Mouse (Mus musculus): ENCODE measurements around the gene 1700018F24Rik.
"Not testable (repeated sequence)": the region's sequence is repeated elsewhere in the genome, so short reads cannot be mapped to it uniquely, and the experiment has no call there.

Gene 1700018F24Rik

DNA sequence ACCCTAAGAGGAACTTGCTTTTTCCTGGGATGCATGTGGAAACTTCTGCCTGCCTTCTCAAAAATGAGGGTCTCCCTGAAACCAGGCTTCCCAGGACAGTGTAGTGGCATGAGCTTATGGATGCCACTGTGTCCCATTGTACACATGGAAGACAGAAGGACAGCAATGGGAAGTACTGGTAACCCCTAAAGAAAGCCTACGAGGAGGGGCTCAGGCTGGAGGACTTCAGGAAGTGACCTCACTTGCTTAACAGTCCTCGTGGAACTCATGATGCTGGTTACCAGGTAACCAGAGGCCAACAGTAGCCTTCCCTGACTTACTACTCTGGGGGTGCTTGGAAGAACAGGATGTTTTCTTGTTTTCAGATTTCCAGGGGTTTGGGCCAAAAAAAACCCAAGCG lies at the start of gene 1700018F24Rik:
Gene 1700018F24Rik, plus strand, starts transcription at position 301 of the 400 bp plus-strand sequence.
- DNase-seq (ENCODE audit: low read depth): not testable (repeated sequence)

DNA sequence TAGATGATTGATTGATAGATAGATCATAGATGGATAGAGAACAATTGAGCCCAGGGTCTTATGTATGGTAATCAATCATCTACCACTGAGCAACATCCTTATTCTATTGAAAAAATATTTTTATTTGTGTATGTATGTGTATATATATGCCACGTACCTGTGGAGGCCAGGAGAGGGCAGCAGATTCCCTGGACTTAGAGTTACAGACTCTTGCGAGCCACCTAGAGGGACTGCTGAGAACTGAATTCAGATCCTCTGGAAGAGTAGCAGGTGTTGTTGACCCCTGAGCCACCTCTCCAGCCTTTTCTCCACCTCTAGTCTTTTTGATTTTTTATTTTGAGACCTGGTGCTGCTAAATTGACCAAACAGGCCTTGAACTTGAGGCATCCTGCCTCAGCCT lies 44.3 kb upstream of the 1700018F24Rik start:
- DNase-seq (ENCODE audit: low read depth): peak; percentile 43

DNA sequence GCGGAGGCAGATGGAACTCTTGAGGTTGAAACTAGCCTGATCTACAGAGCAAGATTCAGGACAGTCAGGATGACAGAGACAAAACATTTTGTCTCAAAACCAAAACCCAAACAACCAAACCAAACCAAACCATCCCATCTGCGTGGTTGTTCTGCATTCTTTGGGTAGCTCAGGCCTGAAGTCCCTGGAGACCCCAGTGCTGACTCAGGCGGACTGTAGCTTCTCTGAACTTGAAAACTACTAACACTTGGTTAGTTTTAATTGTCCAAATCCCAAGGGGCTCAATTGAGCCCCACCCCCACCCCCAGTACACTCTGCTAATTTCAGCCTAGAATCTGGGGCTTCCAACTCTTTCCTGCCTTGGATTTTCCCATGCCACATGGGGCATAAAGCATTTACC lies 39.4 kb upstream of the 1700018F24Rik start:
- DNase-seq (ENCODE audit: low read depth): no peak

DNA sequence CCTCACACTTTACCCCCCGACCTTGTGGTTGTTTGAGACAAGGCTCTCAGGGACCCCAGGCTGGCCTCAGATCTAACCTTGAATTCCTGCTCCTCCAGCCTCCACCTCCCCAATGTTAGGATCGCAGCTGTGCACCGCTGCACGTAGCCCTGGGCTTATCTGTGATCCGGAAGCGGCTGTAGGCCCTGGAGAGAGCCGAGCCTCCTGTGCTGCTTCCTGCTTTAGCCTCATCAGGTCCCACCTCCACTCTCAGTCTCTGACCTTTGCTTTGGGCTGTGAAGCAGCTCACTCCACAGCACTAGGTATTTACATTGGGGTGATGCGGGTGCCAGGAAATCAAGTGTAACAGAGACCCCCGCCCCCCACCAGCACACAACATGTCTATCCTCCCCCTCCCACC lies 38.3 kb upstream of the 1700018F24Rik start:
- DNase-seq (ENCODE audit: low read depth): no peak

DNA sequence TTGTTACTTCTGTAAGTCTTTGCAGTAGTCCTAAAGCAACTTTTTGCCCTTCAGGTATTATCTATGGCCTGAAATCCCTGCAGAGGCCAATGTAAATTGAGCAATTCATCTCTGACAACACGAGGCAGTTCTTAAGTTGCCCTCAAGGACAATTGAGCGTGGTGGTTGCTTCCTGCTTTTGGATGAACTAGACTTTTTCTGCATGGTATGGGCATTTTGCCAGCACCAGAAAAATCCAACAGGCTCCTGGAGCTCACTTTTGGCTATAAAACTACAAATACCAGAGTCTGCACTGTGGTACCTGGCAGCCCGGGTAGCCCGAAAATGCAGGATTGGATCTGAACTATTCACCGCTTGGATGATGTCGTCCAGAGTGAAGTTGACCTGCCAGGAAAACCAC lies 37.2 kb upstream of the 1700018F24Rik start:
- DNase-seq (ENCODE audit: low read depth): no peak

DNA sequence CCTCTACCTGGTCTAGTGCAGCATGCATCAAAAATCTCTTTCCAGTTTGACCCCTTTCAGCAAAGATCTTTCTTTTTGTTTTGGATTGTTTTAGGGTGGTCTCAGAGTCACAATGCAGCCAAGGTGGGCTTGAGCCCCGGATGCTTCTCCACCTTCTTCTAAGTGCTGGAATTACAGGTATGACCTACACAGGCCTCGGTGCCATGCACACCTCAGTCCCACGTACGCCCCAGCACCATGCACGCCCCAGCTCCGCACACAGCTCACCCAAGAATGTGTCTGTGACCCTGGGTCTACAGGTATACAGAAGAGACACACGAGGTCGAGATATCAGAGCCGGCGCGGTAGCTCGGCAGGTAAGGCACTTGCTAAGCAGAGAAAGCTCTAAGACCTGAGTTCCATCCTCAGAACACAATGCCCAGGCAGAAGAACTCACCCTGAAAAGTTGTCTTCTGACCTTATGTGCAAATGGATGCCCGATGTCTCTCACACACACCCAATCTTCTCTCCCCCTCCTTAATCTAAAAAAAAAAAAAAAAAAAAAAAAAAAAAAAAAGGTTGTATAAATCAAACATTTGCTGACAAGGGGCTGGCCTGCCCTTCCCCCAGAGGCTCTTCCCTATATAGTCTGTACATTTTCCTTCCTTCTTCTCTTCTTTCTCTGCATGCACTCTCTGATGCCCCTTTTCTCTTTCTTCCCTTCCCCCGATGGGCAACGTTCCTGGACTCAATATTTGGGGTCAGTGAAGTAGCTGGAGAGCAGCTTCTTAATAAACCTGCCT lies 33.7 kb upstream of the 1700018F24Rik start:
- no peak for DNase-seq (ENCODE audit: low read depth)

DNA sequence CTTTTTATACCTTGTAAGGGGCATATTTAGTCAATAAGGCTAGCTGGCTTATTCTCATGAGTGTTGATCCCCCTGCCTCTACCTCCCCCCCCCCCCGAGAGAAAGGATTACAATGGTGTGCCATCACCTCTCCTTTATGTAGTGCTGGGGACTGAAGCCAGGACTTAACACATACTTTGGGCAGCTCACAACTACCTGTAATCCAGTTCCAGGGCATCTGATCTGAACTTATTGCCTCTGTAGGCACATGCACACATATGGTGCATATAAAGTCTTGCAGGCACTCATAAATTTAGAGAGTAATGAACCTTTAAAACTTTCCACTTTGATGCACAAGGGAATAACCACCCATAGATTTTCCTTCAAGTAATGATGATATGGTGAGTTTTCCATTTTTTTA lies 28.5 kb upstream of the 1700018F24Rik start:
- DNase-seq (ENCODE audit: low read depth): no peak

DNA sequence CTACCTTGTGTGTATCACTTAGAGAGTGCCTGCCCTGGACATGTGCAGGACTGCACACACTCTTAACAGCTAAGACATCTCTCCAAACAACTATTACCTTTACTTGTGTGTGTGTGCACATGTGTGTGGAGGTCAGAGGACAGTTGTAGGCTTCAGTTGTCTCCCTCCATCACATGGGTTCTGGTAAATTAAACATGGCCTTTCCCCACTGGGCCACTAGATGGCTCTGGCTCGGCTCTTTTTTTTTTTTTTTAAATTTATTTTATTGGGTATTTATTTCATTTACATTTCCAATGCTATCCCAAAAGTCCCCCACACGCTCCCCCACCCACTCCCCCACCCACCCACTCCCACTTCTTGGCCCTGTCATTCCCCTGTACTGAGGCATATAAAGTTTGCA lies 26.0 kb upstream of the 1700018F24Rik start:
- DNase-seq (ENCODE audit: low read depth): not testable (repeated sequence)

DNA sequence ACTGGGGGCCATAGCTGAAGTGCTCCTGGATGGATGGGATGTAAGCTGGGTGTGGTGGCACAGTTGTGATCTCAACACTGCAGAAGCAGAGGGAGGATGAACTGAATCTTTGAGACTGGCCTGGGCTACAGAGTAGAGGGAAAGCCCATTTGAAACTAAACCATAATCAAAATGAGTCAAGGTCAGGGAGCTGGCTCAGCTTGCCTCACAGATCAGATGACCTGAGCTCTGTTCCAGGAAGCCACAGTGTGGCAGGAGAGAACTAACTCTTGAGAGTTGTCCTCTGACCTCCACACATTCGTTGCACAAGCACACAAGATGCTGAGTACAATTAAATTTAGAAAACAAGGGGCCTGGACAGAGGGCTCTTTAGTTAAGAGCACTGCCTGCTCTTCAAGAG lies 22.5 kb upstream of the 1700018F24Rik start:
- not testable (repeated sequence) for DNase-seq (ENCODE audit: low read depth)

DNA sequence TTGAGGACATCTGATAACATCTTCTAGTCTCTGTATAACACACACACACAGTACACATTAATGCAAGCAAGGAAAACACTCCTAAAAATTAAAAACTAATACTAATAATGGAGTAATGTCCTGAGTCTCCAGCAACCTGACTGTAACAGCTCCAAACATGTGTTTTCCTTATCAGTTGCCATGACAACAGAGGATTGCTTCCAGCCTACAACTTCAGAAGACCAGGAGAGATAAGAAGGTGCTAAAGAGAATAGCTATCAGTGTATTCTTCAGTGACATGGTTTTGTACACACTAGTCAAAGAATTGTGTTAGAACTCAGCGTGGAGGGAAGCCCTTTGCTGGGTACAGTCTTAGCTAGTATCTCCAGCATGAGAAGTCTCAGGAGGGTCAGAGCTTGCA lies 22.1 kb upstream of the 1700018F24Rik start:
- peak; percentile 19 for DNase-seq (ENCODE audit: low read depth)

DNA sequence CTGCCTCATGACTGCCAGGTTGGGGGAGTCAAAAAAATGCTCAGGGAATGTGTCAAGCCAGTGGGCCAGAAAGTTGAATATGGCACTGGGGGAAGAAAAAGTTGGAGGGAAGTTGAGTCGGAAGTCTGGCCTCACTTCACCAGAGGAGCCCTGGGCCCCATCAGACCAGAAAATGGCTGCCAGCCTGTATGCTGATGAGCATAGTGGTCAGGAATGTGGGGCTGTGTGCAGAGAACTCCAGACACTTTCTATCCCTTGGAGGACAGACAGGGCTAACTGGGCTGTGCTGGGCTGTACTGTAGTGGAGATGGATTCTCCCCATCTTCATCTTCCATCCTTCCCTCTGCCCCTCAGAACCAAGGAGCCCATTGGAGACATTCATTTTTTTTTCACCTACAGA lies 12.3 kb upstream of the 1700018F24Rik start:
- not testable (repeated sequence) for DNase-seq (ENCODE audit: low read depth)

DNA sequence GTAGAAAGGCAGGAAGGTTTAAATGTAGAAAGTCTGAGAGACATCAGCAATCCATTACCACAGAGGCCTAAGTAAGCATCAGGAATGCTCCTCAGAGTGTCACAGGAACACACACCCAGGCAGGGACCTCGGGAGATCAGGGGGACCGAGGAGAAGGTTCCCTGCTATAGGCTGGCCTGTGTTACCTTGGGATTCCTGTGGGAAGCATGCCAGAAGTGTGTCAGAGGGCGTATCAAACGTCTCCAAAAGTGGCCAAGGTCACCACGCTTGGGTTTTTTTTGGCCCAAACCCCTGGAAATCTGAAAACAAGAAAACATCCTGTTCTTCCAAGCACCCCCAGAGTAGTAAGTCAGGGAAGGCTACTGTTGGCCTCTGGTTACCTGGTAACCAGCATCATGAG lies 10.4 kb upstream of the 1700018F24Rik start, which contains the start of gene Gm4871:
Gene Gm4871, minus strand, starts transcription at position 364 of the 400 bp plus-strand sequence.
- not testable (repeated sequence) for DNase-seq (ENCODE audit: low read depth)

DNA sequence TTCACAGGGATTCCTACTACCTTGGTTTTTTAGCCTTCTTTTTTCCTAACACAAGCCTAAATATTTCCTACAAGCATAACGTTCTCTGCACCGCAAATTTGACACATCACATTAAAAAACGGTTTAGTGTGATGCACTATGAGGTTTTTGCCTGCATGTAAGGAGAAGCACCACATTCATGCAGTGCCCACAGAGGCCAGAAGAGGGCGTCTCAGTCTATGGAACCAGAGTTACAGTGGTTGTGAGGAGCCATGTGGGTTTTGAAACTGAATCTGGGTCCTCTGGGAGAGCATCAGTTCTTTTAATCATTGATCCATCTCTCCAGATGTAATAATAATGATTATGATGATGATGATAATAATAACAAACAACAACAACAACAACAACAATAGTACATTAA lies 1.2 kb upstream of the 1700018F24Rik start:
- DNase-seq (ENCODE audit: low read depth): peak; percentile 22

DNA sequence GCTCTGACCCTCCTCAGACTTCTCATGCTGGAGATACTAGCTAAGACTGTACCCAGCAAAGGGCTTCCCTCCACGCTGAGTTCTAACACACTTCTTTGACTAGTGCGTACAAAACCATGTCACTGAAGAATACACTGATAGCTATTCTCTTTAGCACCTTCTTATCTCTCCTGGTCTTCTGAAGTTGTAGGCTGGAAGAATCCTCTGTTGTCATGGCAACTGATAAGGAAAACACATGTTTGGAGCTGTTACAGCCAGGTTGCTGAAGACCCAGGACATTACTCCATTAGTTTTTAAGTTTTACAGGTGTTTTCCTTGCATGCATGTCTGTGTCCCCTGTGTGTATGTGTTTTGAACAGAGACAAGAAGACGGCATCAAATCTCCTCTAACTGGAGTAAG lies 11.4 kb downstream of the 1700018F24Rik start:
- DNase-seq (ENCODE audit: low read depth): peak; percentile 33

DNA sequence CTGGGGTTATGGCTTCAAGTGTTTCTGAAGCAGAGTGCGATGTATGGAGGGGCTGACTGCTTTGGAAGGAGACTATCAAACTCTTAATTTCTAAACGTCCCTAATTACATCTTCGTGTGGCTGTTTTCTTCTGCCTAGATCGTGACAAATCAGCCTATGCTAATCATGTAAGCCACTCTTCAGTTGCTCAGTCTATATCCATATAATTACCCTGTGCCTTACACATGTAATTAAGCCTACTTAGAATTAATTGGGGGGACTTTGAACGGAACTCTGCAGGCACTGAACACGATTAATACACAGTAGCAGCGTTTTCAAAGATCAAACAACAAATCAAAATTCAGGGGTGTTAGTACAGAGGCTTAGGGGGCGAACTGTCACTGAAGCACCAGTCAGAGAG lies 15.1 kb downstream of the 1700018F24Rik start:
- no peak for DNase-seq (ENCODE audit: low read depth)

DNA sequence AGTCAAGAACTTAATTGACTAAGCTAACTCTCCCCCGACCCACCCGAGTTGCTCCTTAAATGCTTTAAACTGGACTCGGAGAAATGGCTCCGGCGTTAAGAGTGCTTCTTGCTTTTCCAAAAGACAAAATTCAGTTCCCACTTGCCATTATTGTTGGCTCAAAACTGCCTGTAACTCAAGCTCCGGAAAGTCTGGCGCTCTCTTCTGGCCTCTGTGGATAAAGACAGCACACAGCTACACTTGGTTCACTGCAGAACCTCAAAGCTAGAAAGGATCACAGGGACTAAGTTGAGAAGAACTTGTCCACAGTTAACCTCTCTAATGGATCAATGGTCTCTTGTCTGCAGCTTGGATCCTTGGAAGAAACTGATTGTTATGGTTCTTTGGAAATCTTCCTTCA lies 15.9 kb downstream of the 1700018F24Rik start:
- DNase-seq (ENCODE audit: low read depth): no peak

DNA sequence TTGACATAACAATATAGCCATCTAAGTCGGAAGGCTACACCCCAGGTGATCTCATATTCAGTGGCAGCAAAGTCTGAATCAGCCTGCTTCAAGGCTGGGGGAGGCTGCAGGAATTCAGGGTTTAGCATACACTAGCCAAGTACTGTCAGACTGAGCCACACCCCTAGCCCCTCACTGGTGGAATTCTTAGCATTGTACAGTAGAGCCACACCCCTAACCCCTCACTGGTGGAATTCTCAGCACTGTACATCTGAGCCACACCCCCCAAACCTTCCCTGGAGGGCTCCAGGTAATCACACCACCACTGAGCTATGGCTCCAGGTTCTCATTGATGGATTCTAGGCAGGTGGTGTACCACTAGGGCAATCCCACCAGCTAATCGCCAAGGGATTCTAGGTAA lies 16.7 kb downstream of the 1700018F24Rik start:
- DNase-seq (ENCODE audit: low read depth): no peak

DNA sequence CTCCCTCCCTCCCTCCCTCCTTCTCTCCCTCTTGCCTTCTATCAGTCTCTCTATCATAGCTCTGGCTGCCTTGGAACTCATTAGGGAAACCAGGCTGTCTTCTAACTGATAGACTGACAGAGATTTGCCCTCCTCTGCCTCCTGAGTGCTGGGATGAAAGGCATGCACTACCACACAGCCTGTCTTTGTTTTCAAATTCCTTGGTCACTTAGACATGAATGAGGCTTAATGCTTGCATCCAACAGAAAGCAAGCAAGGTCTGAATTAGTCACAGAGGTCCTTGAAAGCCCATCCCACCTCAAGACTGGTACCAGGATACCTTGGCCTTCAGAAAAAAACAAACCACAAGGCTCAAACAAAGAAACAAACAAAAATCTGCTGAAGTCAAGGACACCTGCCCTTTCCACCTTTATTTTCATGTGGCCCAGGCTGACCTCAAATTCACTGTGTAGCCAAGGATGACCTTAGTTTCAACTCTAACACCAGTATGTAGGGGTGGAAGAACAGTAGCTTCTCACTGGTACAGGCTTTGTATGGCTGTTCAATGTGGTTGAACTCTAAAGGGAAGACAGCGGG lies 22.1 kb downstream of the 1700018F24Rik start:
- no peak for DNase-seq (ENCODE audit: low read depth)

DNA sequence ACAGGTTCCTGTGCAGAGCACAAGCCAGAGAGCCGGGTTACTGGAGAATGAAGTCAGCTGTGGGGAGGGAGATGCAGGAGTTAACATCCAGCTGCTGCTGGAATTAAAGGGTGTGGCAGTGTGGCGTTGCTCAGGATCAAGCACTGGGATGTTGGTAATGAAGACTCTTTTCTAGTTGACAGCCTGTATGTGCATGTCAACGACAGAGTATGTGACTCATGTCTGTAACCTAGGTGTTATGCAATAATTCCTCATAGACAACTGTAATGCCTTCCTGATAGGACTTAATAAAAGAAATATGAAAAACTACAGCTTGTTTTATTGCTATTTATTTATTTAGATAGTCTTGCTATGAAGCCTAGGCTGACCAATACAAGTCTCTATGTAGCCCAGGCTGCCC lies 26.1 kb downstream of the 1700018F24Rik start:
- no peak for DNase-seq (ENCODE audit: low read depth)

DNA sequence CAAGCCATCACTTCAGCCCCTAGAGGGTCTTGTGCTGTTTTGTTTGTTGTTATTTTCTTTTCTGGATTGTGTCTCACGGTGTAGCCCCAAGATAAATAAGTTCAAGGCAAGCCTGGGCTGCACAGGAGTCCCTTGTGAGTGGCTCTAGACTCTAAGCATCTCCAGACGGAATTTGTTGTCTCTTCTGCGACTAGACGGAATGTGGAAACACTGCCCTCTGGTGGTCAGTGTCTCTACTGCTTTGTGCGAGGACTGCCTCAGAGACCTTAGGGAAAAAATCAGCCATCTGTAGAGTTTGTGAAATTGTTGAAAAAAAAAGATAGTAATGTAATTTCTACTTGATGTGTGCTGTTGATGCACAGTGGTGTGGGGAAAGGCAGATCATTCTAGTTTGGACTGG lies 26.9 kb downstream of the 1700018F24Rik start:
- peak; percentile 61 for DNase-seq (ENCODE audit: low read depth)

DNA sequence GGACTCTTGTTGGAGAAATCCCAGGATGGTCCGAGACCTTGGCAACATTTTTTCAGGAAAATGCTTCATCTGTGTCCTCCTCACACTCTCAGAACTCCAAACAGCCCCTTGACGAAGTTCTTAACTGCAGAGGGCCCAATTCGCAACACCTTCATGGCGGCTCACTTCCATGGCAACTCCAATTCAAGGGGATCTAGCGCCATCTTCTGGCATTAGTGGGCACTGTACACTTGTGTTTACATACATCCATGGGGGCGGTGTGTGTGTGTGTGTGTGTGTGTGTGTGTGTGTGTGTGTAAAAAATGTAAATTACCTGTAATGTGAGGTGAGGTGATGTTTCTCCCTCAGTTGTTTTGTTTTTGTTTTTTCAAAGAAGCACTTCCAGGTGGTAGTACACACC lies 28.6 kb downstream of the 1700018F24Rik start:
- DNase-seq (ENCODE audit: low read depth): peak; percentile 52

DNA sequence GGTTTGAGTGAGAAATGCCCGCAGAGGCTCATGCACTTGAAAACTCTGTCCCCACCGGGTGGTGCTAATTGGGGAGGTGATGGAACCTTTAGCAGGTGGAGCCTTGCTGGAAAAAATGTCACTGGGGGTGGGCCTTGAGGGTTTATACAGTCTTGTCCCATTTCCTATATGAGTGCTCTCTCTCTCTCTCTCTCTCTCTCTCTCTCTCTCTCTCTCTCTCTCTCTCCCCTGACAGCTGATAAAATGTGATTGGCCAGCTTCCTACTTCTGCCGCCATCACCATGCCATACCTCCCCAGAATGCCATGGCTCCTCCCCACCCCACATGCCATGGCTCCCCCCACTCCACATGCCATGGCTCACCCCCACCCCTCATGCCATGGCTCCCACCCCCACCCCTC lies 32.3 kb downstream of the 1700018F24Rik start:
- DNase-seq (ENCODE audit: low read depth): no peak

DNA sequence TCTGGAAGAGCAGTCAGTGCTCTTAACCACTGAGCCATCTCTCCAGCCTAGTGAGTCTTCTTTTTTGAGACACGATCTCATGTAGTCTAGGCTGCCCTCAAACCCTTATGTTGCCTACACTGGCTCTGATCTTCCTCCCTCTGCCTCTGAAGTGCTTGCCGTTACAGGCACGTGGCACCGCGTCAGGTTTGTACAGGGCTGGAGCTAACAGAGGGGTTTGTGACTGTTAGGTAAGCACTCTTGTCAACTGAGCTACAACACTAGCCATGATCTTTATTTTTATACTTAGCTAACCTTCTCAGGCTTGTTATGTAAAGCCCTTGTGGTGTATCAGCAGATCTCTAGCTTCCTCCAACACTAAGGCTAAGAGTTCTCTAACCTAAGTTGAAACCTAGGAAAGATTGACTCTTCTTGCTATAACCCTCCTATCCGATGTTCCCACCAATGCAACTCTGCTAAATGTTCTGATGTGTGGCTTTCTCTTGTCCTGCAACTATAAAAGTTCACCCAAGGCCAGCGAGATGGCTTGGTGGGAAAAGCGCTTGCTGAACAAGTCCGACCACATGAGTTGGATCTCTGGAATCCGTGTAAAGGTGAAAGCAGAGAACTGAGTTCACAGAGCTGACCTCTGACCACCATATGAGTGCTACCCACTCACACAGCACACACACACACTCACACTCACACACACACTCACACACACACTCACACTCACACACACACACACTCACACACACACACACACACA lies 39.2 kb downstream of the 1700018F24Rik start:
- DNase-seq (ENCODE audit: low read depth): no peak

All from c-Kit-positive CD71-positive TER-119-negative erythroid progenitor cells, embryonic 14.5 days (primary cell).